Mouse (Mus musculus) embryonic facial prominence, embryonic 15.5 days (tissue): ENCODE data around the gene Ddx54. TPM values are rescaled to one million over a fixed set of nuclear protein-coding genes. Genes with fewer than 3 reads are reported as not detected.
A peak's percentile ranks its signal among the peaks of the same experiment; 100 is the strongest.

Source experiments
- ATAC-seq: fragments of 200-750 bp; cut with Nextera tagmentation; 2 replicates; pipeline ENCODE4 v1.8.0; 2017; ENCODE audit warnings: low read depth, moderate TSS enrichment; ENCODE audit not compliant: insufficient number of reproducible peaks, low FRiP score, low TSS enrichment
- H3K27ac ChIP-seq: fragments of 300-500 bp; sonication (generic); replicated peaks from 2 replicates; pipeline ENCODE4 v1.5.1; 2015; ENCODE audit warnings: mild to moderate bottlenecking, inconsistent platforms
- H3K27me3 ChIP-seq: fragments of 300-500 bp; sonication (generic); 2 replicates; pipeline ENCODE4 v1.6.1; 2015; ENCODE audit warnings: inconsistent platforms
- H3K36me3 ChIP-seq: fragments of 300-500 bp; sonication (generic); 2 replicates; pipeline ENCODE4 v1.6.1; 2015; ENCODE audit warnings: mild to moderate bottlenecking, inconsistent platforms
- H3K4me1 ChIP-seq: fragments of 300-500 bp; sonication (generic); 2 replicates; pipeline ENCODE4 v1.6.1; 2015; ENCODE audit warnings: inconsistent platforms
- H3K4me2 ChIP-seq: fragments of 300-500 bp; sonication (generic); replicated peaks from 2 replicates; pipeline ENCODE4 v1.6.1; 2015; ENCODE audit warnings: mild to moderate bottlenecking, inconsistent platforms
- H3K4me3 ChIP-seq: fragments of 300-500 bp; sonication (generic); replicated peaks from 2 replicates; pipeline ENCODE4 v1.5.1; 2015; ENCODE audit warnings: mild to moderate bottlenecking, inconsistent platforms
- H3K9ac ChIP-seq: fragments of 300-500 bp; sonication (generic); 2 replicates; pipeline ENCODE4 v1.6.1; 2015; ENCODE audit warnings: inconsistent platforms
- H3K9me3 ChIP-seq: fragments of 300-500 bp; sonication (generic); replicated peaks from 2 replicates; pipeline ENCODE4 v1.6.1; 2016; ENCODE audit warnings: inconsistent platforms
- WGBS: fragments of 180-500 bp; shearing (Covaris S2); methylation state at CpG from one replicate; pipeline ENCODE4 v1.1.7; 2015; 5-methylcytosine and 5-hydroxymethylcytosine counted together
- polyA plus RNA-seq: library from polyadenylated mRNA; unstranded; fragments of >200 nt; fragmentation: Nextera tagmentation; extraction: Ambion mirVana; gene quantifications from 2 replicates; pipeline ENCODE4 v1.2.1, GENCODE M21; 2015

Gene Ddx54
- polyA plus RNA-seq, 1 experiment from 2014 or later = 44.5 TPM

GRCm38 (mm10) chr5:120612822-120613604, 474 bp downstream of the Ddx54 start:
- ATAC-seq = peak; percentile 95
- Histone ChIP-seq H3K27me3 (no peaks in the 10 kb centered on the region), H3K4me1 (peaks cover 20% of the 10 kb centered on the region), H3K9me3 (0 out of 2 replicates have a peak, but pooled peaks cover 4% of the 10 kb centered on the region), H3K27ac (peak overlapping the region; percentile 94), H3K36me3 (peaks cover 36% of the 10 kb centered on the region), H3K9ac (peak overlapping the region; percentile 69), H3K4me3 (peak overlapping the region; percentile 87), H3K4me2 (peak overlapping the region; percentile 82)
- WGBS = under 1% methylated on average over 69 of the region's 69 CpGs

- Histone ChIP-seq H3K9ac (no peak overlapping the region), H3K27ac (no peak overlapping the region), H3K36me3 (peaks cover 55% of the 10 kb centered on the region), H3K9me3 (0 out of 2 replicates have a peak, but pooled peaks cover 4% of the 10 kb centered on the region), H3K4me1 (peaks cover 19% of the 10 kb centered on the region), H3K4me2 (no peak overlapping the region), H3K27me3 (no peaks in the 10 kb centered on the region), H3K4me3 (no peak overlapping the region)
- no peak for ATAC-seq
- 95% methylated on average over 4 of the region's 4 CpGs for WGBS
Measured at GRCm38 (mm10) chr5:120615903-120616302, 3.4 kb downstream of the Ddx54 start.

- Histone ChIP-seq H3K4me1 (peaks cover 16% of the 10 kb centered on the region), H3K27me3 (no peaks in the 10 kb centered on the region), H3K9me3 (0 out of 2 replicates have a peak, but pooled peaks cover 4% of the 10 kb centered on the region), H3K4me3 (no peak overlapping the region), H3K27ac (no peak overlapping the region), H3K9ac (no peak overlapping the region), H3K4me2 (no peak overlapping the region), H3K36me3 (peaks cover 83% of the 10 kb centered on the region)
- 70% methylated on average over 12 of the region's 12 CpGs for WGBS
- no peak for ATAC-seq
Measured at GRCm38 (mm10) chr5:120618778-120619177, 6.2 kb downstream of the Ddx54 start.

- H3K27me3 ChIP-seq = no peaks in the 10 kb centered on the region
- ATAC-seq = no peak
- no peak overlapping the region for H3K4me2 ChIP-seq
- 17% methylated on average over 5 of the region's 5 CpGs for WGBS
- no peak overlapping the region for H3K27ac ChIP-seq
- peaks cover 87% of the 10 kb centered on the region for H3K36me3 ChIP-seq
- H3K9ac ChIP-seq = no peak overlapping the region
- H3K4me3 ChIP-seq = no peak overlapping the region
- peaks cover 12% of the 10 kb centered on the region for H3K4me1 ChIP-seq
- H3K9me3 ChIP-seq = 0 out of 2 replicates have a peak, but pooled peaks cover 4% of the 10 kb centered on the region
Measured at GRCm38 (mm10) chr5:120619201-120619600, 6.7 kb downstream of the Ddx54 start.

- H3K36me3 ChIP-seq = peaks cover 98% of the 10 kb centered on the region
- H3K9ac ChIP-seq = no peak overlapping the region
- no peak overlapping the region for H3K27ac ChIP-seq
- H3K27me3 ChIP-seq = no peaks in the 10 kb centered on the region
- ATAC-seq = no peak
- H3K9me3 ChIP-seq = 0 out of 2 replicates have a peak, but pooled peaks cover 4% of the 10 kb centered on the region
- peaks cover 12% of the 10 kb centered on the region for H3K4me1 ChIP-seq
- 70% methylated on average over 18 of the region's 18 CpGs for WGBS
- no peak overlapping the region for H3K4me3 ChIP-seq
- no peak overlapping the region for H3K4me2 ChIP-seq
Measured at GRCm38 (mm10) chr5:120620375-120621077, 8.0 kb downstream of the Ddx54 start.

- no peaks in the 10 kb centered on the region for H3K9me3 ChIP-seq
- H3K27me3 ChIP-seq = no peaks in the 10 kb centered on the region
- WGBS = 89% methylated on average over 23 of the region's 23 CpGs
- ATAC-seq = no peak
- H3K4me3 ChIP-seq = no peak overlapping the region
- H3K4me1 ChIP-seq = peaks cover 12% of the 10 kb centered on the region
- H3K9ac ChIP-seq = no peak overlapping the region
- peaks cover 98% of the 10 kb centered on the region for H3K36me3 ChIP-seq
- H3K4me2 ChIP-seq = no peak overlapping the region
- peak overlapping the region; percentile 17; the same call in 1 of the 2 replicates for H3K27ac ChIP-seq
Measured at GRCm38 (mm10) chr5:120621078-120621765, 8.7 kb downstream of the Ddx54 start.

- Histone ChIP-seq H3K9me3 (no peaks in the 10 kb centered on the region), H3K9ac (no peak overlapping the region), H3K4me1 (peaks cover 12% of the 10 kb centered on the region), H3K27ac (peak overlapping the region; percentile 17; the same call in 1 of the 2 replicates), H3K4me2 (no peak overlapping the region), H3K4me3 (no peak overlapping the region), H3K36me3 (peaks cover 99% of the 10 kb centered on the region), H3K27me3 (no peaks in the 10 kb centered on the region)
- 64% methylated on average over 10 of the region's 10 CpGs for WGBS
- ATAC-seq = no peak
Measured at GRCm38 (mm10) chr5:120621846-120622197, 9.3 kb downstream of the Ddx54 start.

GRCm38 (mm10) chr5:120622198-120622851, 9.8 kb downstream of the Ddx54 start:
- peaks cover 99% of the 10 kb centered on the region for H3K36me3 ChIP-seq
- no peak overlapping the region for H3K4me2 ChIP-seq
- H3K4me3 ChIP-seq = no peak overlapping the region
- WGBS = 54% methylated on average over 5 of the region's 5 CpGs
- ATAC-seq = no peak
- no peak overlapping the region for H3K9ac ChIP-seq
- H3K27ac ChIP-seq = peak overlapping the region; percentile 17; the same call in 1 of the 2 replicates
- no peaks in the 10 kb centered on the region for H3K27me3 ChIP-seq
- H3K9me3 ChIP-seq = no peaks in the 10 kb centered on the region
- H3K4me1 ChIP-seq = peaks cover 12% of the 10 kb centered on the region

- H3K4me3 ChIP-seq = no peak overlapping the region
- H3K27ac ChIP-seq = no peak overlapping the region
- H3K36me3 ChIP-seq = peaks cover 84% of the 10 kb centered on the region
- H3K4me2 ChIP-seq = no peak overlapping the region
- H3K27me3 ChIP-seq = no peaks in the 10 kb centered on the region
- WGBS = 92% methylated on average over 10 of the region's 10 CpGs
- peaks cover 16% of the 10 kb centered on the region for H3K4me1 ChIP-seq
- ATAC-seq = no peak
- H3K9ac ChIP-seq = no peak overlapping the region
- H3K9me3 ChIP-seq = no peaks in the 10 kb centered on the region
Measured at GRCm38 (mm10) chr5:120624427-120624826, 11.9 kb downstream of the Ddx54 start.

- Histone ChIP-seq H3K9me3 (no peaks in the 10 kb centered on the region), H3K4me3 (no peak overlapping the region), H3K36me3 (peaks cover 64% of the 10 kb centered on the region), H3K4me2 (no peak overlapping the region), H3K4me1 (peaks cover 16% of the 10 kb centered on the region), H3K9ac (no peak overlapping the region), H3K27ac (no peak overlapping the region), H3K27me3 (peaks cover 11% of the 10 kb centered on the region)
- ATAC-seq = no peak; the same call in 1 of the 2 replicates
- WGBS = 42% methylated on average over 19 of the region's 19 CpGs
Measured at GRCm38 (mm10) chr5:120626399-120626798, 13.9 kb downstream of the Ddx54 start.
